Mouse (Mus musculus) MEL (cell line): ENCODE results near the gene Cog4.

Source experiments
- CHD2 ChIP-seq: IDR thresholded peaks from 2 replicates; pipeline ENCODE4 v1.6.1; 2011; ENCODE audit warnings: low read length, improper control_type of control experiment
- CTCF ChIP-seq, 3 experiments: IDR thresholded peaks in 2 of 3; conservative IDR thresholded peaks in 1 of 3; 2 replicates each; pipeline ENCODE4 v1.5.1; 2011 to 2012; ENCODE audit warnings: low read length in 3 of 3, low read depth in 2 of 3, mild to moderate bottlenecking in 2 of 3, improper control_type of control experiment in 1 of 3, inconsistent platforms in 1 of 3, mixed read lengths in 1 of 3, moderate library complexity in 1 of 3; ENCODE audit not compliant: control insufficient read depth in 1 of 3, insufficient read depth in 1 of 3, poor library complexity in 1 of 3, severe bottlenecking in 1 of 3
- ELF1 ChIP-seq: IDR thresholded peaks from 2 replicates; pipeline ENCODE4 v1.6.1; 2014; ENCODE audit warnings: low read depth, mild to moderate bottlenecking, inconsistent platforms, low read length, improper control_type of control experiment, moderate library complexity
- EP300 ChIP-seq, 2 experiments: IDR thresholded peaks; 2 replicates each; pipeline ENCODE4 v1.6.1; 2011; ENCODE audit warnings: improper control_type of control experiment in 2 of 2, low read length in 2 of 2, low read depth in 1 of 2, mild to moderate bottlenecking in 1 of 2
- GATA1 ChIP-seq: IDR thresholded peaks from 2 replicates; pipeline ENCODE4 v1.6.1; 2011; ENCODE audit warnings: low read depth, low read length, improper control_type of control experiment
- MYC ChIP-seq: IDR thresholded peaks from 2 replicates; pipeline ENCODE4 v1.6.1; 2011; ENCODE audit warnings: low read depth, mild to moderate bottlenecking, low read length, improper control_type of control experiment, moderate library complexity
- POLR2A ChIP-seq, 2 experiments: IDR thresholded peaks; 2 replicates each; pipeline ENCODE4 v1.6.1; 2011 to 2012; ENCODE audit warnings: low read length in 2 of 2, mild to moderate bottlenecking in 2 of 2, control low read depth in 1 of 2, improper control_type of control experiment in 1 of 2, low read depth in 1 of 2, moderate library complexity in 1 of 2; ENCODE audit not compliant: control insufficient read depth in 1 of 2, insufficient read depth in 1 of 2, poor library complexity in 1 of 2
- POLR2AphosphoS2 ChIP-seq: IDR thresholded peaks from 2 replicates; pipeline ENCODE4 v1.6.1; 2011; ENCODE audit warnings: low read length, improper control_type of control experiment
- RCOR1 ChIP-seq: IDR thresholded peaks from 2 replicates; pipeline ENCODE4 v1.6.1; 2012; ENCODE audit warnings: low read depth, mild to moderate bottlenecking, inconsistent platforms, low read length, improper control_type of control experiment
- USF1 ChIP-seq: IDR thresholded peaks from 2 replicates; pipeline ENCODE4 v1.6.1; 2014; ENCODE audit warnings: low read depth, mild to moderate bottlenecking, inconsistent platforms, low read length, improper control_type of control experiment, moderate library complexity
- ZC3H11A ChIP-seq: IDR thresholded peaks from 2 replicates; pipeline ENCODE4 v1.6.1; 2012; ENCODE audit warnings: low read depth, mild to moderate bottlenecking, inconsistent platforms, low read length, improper control_type of control experiment
- ZKSCAN1 ChIP-seq: IDR thresholded peaks from 2 replicates; pipeline ENCODE4 v1.6.1; 2012; ENCODE audit warnings: low read depth, mild to moderate bottlenecking, inconsistent platforms, low read length, improper control_type of control experiment, moderate library complexity
- ZMIZ1 ChIP-seq: IDR thresholded peaks from 2 replicates; pipeline ENCODE4 v1.6.1; 2012; ENCODE audit warnings: low read depth, mild to moderate bottlenecking, inconsistent platforms, low read length, improper control_type of control experiment, moderate library complexity

- no peak for TF ChIP-seq ZC3H11A
- no peak for TF ChIP-seq CHD2
- TF ChIP-seq CTCF (IDR thresholded peaks at IDR 0.05 in 2 of 3, conservative IDR thresholded peaks at IDR 0.05 in 1 of 3; ENCODE audit: control insufficient read depth in 1 of 3, insufficient read depth in 1 of 3, low read depth in 2 of 3, low read length in 3 of 3, poor library complexity in 1 of 3, severe bottlenecking in 1 of 3) = no peak
- TF ChIP-seq USF1 = no peak
- no peak for TF ChIP-seq MYC
- no peak for TF ChIP-seq GATA1
- TF ChIP-seq ZKSCAN1 = no peak
- TF ChIP-seq POLR2A (IDR thresholded peaks at IDR 0.05; ENCODE audit: control insufficient read depth in 1 of 2, insufficient read depth in 1 of 2, low read depth in 1 of 2, low read length in 2 of 2, poor library complexity in 1 of 2) = no peak
- TF ChIP-seq POLR2AphosphoS2 = no peak
- TF ChIP-seq RCOR1 = no peak
- TF ChIP-seq EP300 (IDR thresholded peaks at IDR 0.05; ENCODE audit: low read depth in 1 of 2, low read length in 2 of 2) = no peak
- no peak for TF ChIP-seq ZMIZ1
- TF ChIP-seq ELF1 = no peak
These were observed 49.3 kb upstream of the Cog4 start for GRCm38 (mm10) chr8:110797086-110797485.
